Mouse (Mus musculus) thymus, adult 2 months (tissue): ENCODE measurements at regions not wholly inside any gene's neighbourhood (a gene's known extent, or its start where the extent isn't known, plus 50 kb on each side); places are given as distances from the start of the nearest gene placed in this dataset.

Experiments used
- DNase-seq: peaks from one replicate; pipeline ENCODE4 v3.0.0; 2021
- H3K27ac ChIP-seq: fragments of 200-500 bp; 2 replicates; pipeline ENCODE4 v1.5.1; 2012; ENCODE audit warnings: low read length, control low read depth; ENCODE audit not compliant: control insufficient read depth, insufficient read depth
- H3K27me3 ChIP-seq: fragments of 200-500 bp; 2 replicates; pipeline ENCODE4 v1.6.1; 2012; ENCODE audit warnings: mild to moderate bottlenecking, low read length, moderate library complexity, mixed read lengths; ENCODE audit not compliant: control insufficient read depth, insufficient read depth
- H3K36me3 ChIP-seq: fragments of 200-500 bp; 2 replicates; pipeline ENCODE4 v1.6.1; 2012; ENCODE audit warnings: mild to moderate bottlenecking, low read length, moderate library complexity; ENCODE audit not compliant: control insufficient read depth, insufficient read depth
- H3K4me1 ChIP-seq: fragments of 200-500 bp; replicated peaks from 2 replicates; pipeline ENCODE4 v1.6.1; 2012; ENCODE audit warnings: low read length; ENCODE audit not compliant: control insufficient read depth, insufficient read depth
- H3K4me3 ChIP-seq: fragments of 200-500 bp; 2 replicates; pipeline ENCODE4 v1.5.1; 2012; ENCODE audit warnings: mild to moderate bottlenecking, low read length, control low read depth, moderate library complexity; ENCODE audit not compliant: control insufficient read depth, insufficient read depth
- CTCF ChIP-seq: fragments of 200-500 bp; IDR thresholded peaks from 2 replicates; pipeline ENCODE4 v1.5.1; 2012; ENCODE audit warnings: mild to moderate bottlenecking, control low read depth, low read length, moderate library complexity, borderline replicate concordance; ENCODE audit not compliant: control insufficient read depth, poor library complexity, insufficient read depth; ENCODE audit errors: extremely low read depth
- POLR2A ChIP-seq: fragments of 200-500 bp; IDR thresholded peaks from 2 replicates; pipeline ENCODE4 v1.6.1; 2012; ENCODE audit warnings: mild to moderate bottlenecking, low read length, control low read depth, moderate library complexity; ENCODE audit not compliant: control insufficient read depth, poor library complexity, insufficient read depth; ENCODE audit errors: extremely low read depth
- WGBS: fragments of 180-500 bp; shearing (Covaris S2); methylation state at CpG from one replicate; pipeline ENCODE4 v1.1.7; 2018; 5-methylcytosine and 5-hydroxymethylcytosine counted together

DNA sequence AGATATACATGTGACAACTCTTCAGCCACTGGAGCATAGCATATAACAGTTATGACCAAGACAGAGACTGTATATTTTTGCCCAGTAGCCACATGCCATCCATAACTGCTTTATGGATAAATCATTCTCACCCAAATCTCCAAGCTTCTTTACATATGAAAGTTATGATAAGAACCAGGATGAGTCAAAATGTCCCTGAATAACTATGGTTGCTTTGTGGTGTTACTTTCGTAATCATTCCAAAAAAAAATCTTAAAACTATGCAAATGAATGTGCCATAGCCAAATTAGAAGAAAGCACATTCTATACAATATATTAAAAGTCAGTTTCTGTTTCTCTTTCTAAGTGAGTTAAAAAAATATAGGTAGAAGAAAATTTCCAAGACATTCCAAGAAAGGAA is 605.2 kb upstream of the Tle4 start:
- no peak for DNase-seq
- Histone ChIP-seq H3K36me3 (no peaks in the 10 kb centered on the region), H3K4me3 (no peak overlapping the region), H3K4me1 (no peaks in the 10 kb centered on the region), H3K27ac (no peak overlapping the region), H3K27me3 (no peaks in the 10 kb centered on the region)
- WGBS: 76% methylated on average over 1 of the region's 1 CpGs
- TF ChIP-seq POLR2A (no peak), CTCF (no peak)

DNA sequence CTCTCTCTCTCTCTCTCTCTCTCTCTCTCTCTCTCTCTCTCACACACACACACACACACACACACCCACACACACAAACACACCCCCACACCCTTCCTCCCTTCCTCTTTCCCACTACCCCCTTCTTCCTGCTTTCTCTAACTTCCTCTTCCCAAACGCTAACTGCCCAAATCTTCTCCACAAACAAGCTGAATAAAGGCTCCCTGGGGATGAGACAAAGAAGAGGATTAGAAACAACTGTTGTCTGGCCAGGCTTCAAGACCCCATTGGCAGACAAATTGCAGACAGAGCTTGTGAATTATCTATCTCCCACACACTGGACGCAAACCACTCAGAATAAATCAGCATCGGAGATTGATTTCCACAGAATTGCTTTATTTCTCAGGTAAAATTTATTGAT is 603.4 kb upstream of the Tle4 start:
- Histone ChIP-seq H3K4me3 (no peak overlapping the region), H3K27me3 (no peaks in the 10 kb centered on the region), H3K36me3 (no peaks in the 10 kb centered on the region), H3K27ac (no peak overlapping the region), H3K4me1 (no peaks in the 10 kb centered on the region)
- DNase-seq: no peak
- TF ChIP-seq CTCF (no peak), POLR2A (no peak)
- 63% methylated on average over 3 of the region's 3 CpGs for WGBS

DNA sequence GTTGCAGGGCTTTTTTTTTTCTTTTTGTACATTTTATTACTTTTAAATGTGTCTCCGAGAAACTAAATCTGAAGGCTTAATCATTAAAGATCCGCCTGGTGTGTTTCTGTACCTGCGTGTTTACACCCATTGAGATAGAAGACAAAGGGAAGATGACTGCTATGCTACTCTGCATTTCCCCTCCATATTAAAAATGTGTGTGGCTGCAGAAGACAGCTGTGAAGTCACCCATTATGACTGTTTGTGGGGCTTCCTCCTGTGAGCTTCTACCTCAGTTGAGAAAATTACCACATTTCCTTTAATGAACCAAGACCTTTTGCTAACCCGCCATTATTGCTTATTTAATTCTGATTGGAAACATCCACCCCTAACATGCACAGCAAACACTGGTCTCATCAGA is 602.9 kb upstream of the Tle4 start:
- no peaks in the 10 kb centered on the region for H3K4me1 ChIP-seq
- no peaks in the 10 kb centered on the region for H3K36me3 ChIP-seq
- no peak for DNase-seq
- no peak overlapping the region for H3K4me3 ChIP-seq
- H3K27me3 ChIP-seq: no peaks in the 10 kb centered on the region
- TF ChIP-seq CTCF (no peak), POLR2A (no peak)
- H3K27ac ChIP-seq: no peak overlapping the region
- WGBS: 89% methylated on average over 4 of the region's 4 CpGs

DNA sequence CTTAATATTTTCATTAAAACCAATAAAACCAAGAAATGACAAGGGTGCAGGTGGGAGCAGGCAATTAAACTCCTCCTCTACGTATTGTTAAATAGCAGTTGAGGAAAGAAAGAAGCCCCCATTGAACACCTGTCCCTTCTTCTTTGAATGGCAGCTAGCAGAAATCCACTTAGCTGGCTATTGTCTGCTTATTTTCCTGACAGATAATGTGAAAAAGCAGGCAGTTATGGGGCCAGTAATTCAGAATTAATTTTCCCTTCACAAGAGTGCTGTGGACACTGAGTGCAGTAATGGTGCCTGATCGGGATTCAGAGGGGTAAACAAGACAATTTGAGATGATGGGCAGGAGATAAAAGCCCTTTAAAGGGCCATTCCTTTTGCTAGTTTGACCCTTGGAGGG is 602.5 kb upstream of the Tle4 start:
- Histone ChIP-seq H3K27ac (no peak overlapping the region), H3K4me1 (no peaks in the 10 kb centered on the region), H3K4me3 (no peak overlapping the region), H3K36me3 (no peaks in the 10 kb centered on the region), H3K27me3 (no peaks in the 10 kb centered on the region)
- 85% methylated on average over 2 of the region's 2 CpGs for WGBS
- TF ChIP-seq CTCF (no peak), POLR2A (no peak)
- no peak for DNase-seq

DNA sequence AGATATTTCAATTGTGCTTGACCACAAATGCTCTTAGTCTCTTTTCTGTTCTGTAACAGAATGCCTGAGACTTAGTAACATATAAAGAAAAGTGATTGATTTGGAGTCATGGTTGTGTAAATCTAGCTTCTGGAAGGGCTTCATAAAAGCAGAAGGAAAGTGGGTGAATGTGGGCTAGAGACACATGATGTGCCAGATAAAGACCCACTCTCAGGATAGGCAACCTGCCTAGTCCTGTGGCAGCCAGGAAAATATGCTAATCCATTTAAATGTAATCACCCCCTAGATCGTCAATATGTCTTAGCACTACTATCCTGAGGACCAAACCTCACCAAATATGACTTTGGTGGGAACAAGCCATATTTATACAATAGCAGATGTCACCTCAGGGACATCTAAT is 601.8 kb upstream of the Tle4 start:
- TF ChIP-seq POLR2A (no peak), CTCF (no peak)
- 89% methylated on average over 1 of the region's 1 CpGs for WGBS
- H3K36me3 ChIP-seq: no peaks in the 10 kb centered on the region
- no peaks in the 10 kb centered on the region for H3K4me1 ChIP-seq
- H3K4me3 ChIP-seq: no peak overlapping the region
- no peak overlapping the region for H3K27ac ChIP-seq
- DNase-seq: no peak
- no peaks in the 10 kb centered on the region for H3K27me3 ChIP-seq

- Histone ChIP-seq H3K4me3 (no peak overlapping the region), H3K36me3 (no peaks in the 10 kb centered on the region), H3K27ac (no peak overlapping the region), H3K27me3 (no peaks in the 10 kb centered on the region), H3K4me1 (no peaks in the 10 kb centered on the region)
- no peak for DNase-seq
- TF ChIP-seq CTCF (no peak), POLR2A (no peak)
Observed at GRCm38 (mm10) chr19:15175221-15175620, 577.4 kb upstream of the Tle4 start.

DNA sequence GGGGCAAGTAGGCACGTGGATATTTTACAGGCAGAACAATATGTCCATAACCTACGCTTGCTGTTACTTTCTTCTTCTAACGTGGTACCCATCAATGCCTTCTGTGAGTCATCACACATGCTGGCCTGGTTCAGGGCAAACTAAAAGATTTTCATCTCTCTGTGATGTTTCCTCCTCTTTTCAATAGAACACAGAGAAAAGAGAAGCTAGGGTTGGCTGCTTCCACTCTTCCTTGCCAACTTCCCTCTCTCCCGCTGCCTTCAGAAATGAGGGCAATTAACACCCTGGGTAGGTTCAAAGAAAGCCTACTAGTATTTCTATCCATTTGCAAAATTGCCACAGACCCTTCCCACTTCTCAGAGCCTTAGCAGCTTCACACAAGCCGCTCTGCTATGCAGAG is 575.5 kb upstream of the Tle4 start:
- no peak for TF ChIP-seq CTCF
- TF ChIP-seq POLR2A: no peak
- H3K27ac ChIP-seq: no peak overlapping the region
- no peak overlapping the region for H3K4me3 ChIP-seq
- H3K36me3 ChIP-seq: no peaks in the 10 kb centered on the region
- no peaks in the 10 kb centered on the region for H3K27me3 ChIP-seq
- no peaks in the 10 kb centered on the region for H3K4me1 ChIP-seq
- WGBS: 48% methylated on average over 5 of the region's 5 CpGs
- DNase-seq: no peak
